Mouse (Mus musculus): ENCODE data around the gene Ift80. TPM values are rescaled to one million over a fixed set of nuclear protein-coding genes. Genes with fewer than 3 reads are reported as not detected.
"Not testable (repeated sequence)": the region's sequence is repeated elsewhere in the genome, so short reads cannot be mapped to it uniquely, and the experiment has no call there.

Ift80 gene
- polyA plus RNA-seq, 1 experiment from 2014 or later, result 12.8 TPM

GRCm38 (mm10) chr3:69026133-69026783 lies 21.9 kb upstream of the Ift80 start:
- no peak overlapping the region for H3K4me3 ChIP-seq
- no peak overlapping the region for H3K4me2 ChIP-seq
- H3K9ac ChIP-seq, result no peak overlapping the region
- no peaks in the 10 kb centered on the region for H3K27me3 ChIP-seq
- H3K36me3 ChIP-seq (ENCODE audit: poor library complexity, severe bottlenecking), result peaks cover 71% of the 10 kb centered on the region
- 98% methylated on average over 1 of the region's 1 CpGs for WGBS
- no peak for ATAC-seq
- H3K9me3 ChIP-seq (replicated peaks), result no peaks in the 10 kb centered on the region
- no peak overlapping the region for H3K27ac ChIP-seq
- H3K4me1 ChIP-seq, result no peaks in the 10 kb centered on the region

- peaks cover 61% of the 10 kb centered on the region for H3K36me3 ChIP-seq (ENCODE audit: poor library complexity, severe bottlenecking)
- H3K4me2 ChIP-seq, result no peak overlapping the region
- no peak for ATAC-seq
These were observed 16.4 kb upstream of the Ift80 start for GRCm38 (mm10) chr3:69020764-69021163.

GRCm38 (mm10) chr3:69020285-69020684 lies 15.9 kb upstream of the Ift80 start:
- no peaks in the 10 kb centered on the region for H3K27me3 ChIP-seq
- ATAC-seq, result no peak
- WGBS, result 94% methylated on average over 2 of the region's 2 CpGs
- no peak overlapping the region for H3K4me2 ChIP-seq
- H3K4me1 ChIP-seq, result no peaks in the 10 kb centered on the region
- H3K36me3 ChIP-seq (ENCODE audit: poor library complexity, severe bottlenecking), result peaks cover 58% of the 10 kb centered on the region
- no peak overlapping the region for H3K9ac ChIP-seq
- no peak overlapping the region for H3K4me3 ChIP-seq
- H3K9me3 ChIP-seq (replicated peaks), result no peaks in the 10 kb centered on the region
- H3K27ac ChIP-seq, result no peak overlapping the region

More at GRCm38 (mm10) chr3:69020764-69021163, 16.4 kb upstream of the Ift80 start:
- Histone ChIP-seq H3K9ac (no peak overlapping the region), H3K4me1 (no peaks in the 10 kb centered on the region), H3K4me3 (no peak overlapping the region), H3K27ac (no peak overlapping the region), H3K27me3 (no peaks in the 10 kb centered on the region), H3K9me3 (replicated peaks) (no peaks in the 10 kb centered on the region)

- ATAC-seq; H3K4me2 ChIP-seq; H3K4me1 ChIP-seq; H3K27ac ChIP-seq; H3K4me3 ChIP-seq; H3K9me3 ChIP-seq (replicated peaks); H3K9ac ChIP-seq; H3K27me3 ChIP-seq: not testable (repeated sequence)
- WGBS, result 99% methylated on average over 2 of the region's 2 CpGs
- H3K36me3 ChIP-seq (ENCODE audit: poor library complexity, severe bottlenecking), result peaks cover 52% of the 10 kb centered on the region
These were observed 14.3 kb upstream of the Ift80 start for GRCm38 (mm10) chr3:69018635-69019034.

- no peaks in the 10 kb centered on the region for H3K9me3 ChIP-seq (replicated peaks)
- 94% methylated on average over 3 of the region's 3 CpGs for whole genome bisulfite sequencing
These were observed 12.8 kb upstream of the Ift80 start for GRCm38 (mm10) chr3:69017181-69017580.

GRCm38 (mm10) chr3:69008873-69009272 lies 4.5 kb upstream of the Ift80 start:
- no peak overlapping the region for H3K4me2 ChIP-seq
- ATAC-seq, result no peak
- peaks cover 25% of the 10 kb centered on the region for H3K4me1 ChIP-seq
- H3K36me3 ChIP-seq (ENCODE audit: poor library complexity, severe bottlenecking), result peaks cover 6% of the 10 kb centered on the region; the same call in 1 of the 2 replicates
- 87% methylated on average over 2 of the region's 2 CpGs for WGBS
- no peaks in the 10 kb centered on the region for H3K27me3 ChIP-seq
- no peaks in the 10 kb centered on the region for H3K9me3 ChIP-seq (replicated peaks)
- no peak overlapping the region for H3K9ac ChIP-seq
- no peak overlapping the region for H3K4me3 ChIP-seq
- no peak overlapping the region for H3K27ac ChIP-seq

More at GRCm38 (mm10) chr3:69017181-69017580, 12.8 kb upstream of the Ift80 start:
- ATAC-seq, result no peak
- no peaks in the 10 kb centered on the region for H3K4me1 ChIP-seq
- no peak overlapping the region for H3K27ac ChIP-seq
- H3K9ac ChIP-seq, result no peak overlapping the region
- peaks cover 46% of the 10 kb centered on the region for H3K36me3 ChIP-seq (ENCODE audit: poor library complexity, severe bottlenecking)
- H3K4me2 ChIP-seq, result no peak overlapping the region
- H3K4me3 ChIP-seq, result no peak overlapping the region
- no peaks in the 10 kb centered on the region for H3K27me3 ChIP-seq

GRCm38 (mm10) chr3:69006246-69006760 lies 1.9 kb upstream of the Ift80 start:
- H3K9me3 ChIP-seq (replicated peaks), result no peaks in the 10 kb centered on the region
- H3K27ac ChIP-seq, result peak overlapping the region; percentile 93; the same call in 1 of the 2 replicates
- peak overlapping the region; percentile 99 for H3K4me3 ChIP-seq
- 6% methylated on average over 21 of the region's 21 CpGs for WGBS
- peak overlapping the region; percentile 94 for H3K9ac ChIP-seq
- ATAC-seq, result no peak
- H3K4me1 ChIP-seq, result peaks cover 35% of the 10 kb centered on the region
- no peaks in the 10 kb centered on the region for H3K27me3 ChIP-seq
- H3K4me2 ChIP-seq, result peak overlapping the region; percentile 84
- H3K36me3 ChIP-seq (ENCODE audit: poor library complexity, severe bottlenecking), result no peaks in the 10 kb centered on the region

- Histone ChIP-seq H3K36me3 (ENCODE audit: poor library complexity, severe bottlenecking) (no peaks in the 10 kb centered on the region), H3K9me3 (replicated peaks) (no peaks in the 10 kb centered on the region), H3K4me2 (peak overlapping the region; percentile 84), H3K27ac (peak overlapping the region; percentile 93), H3K27me3 (no peaks in the 10 kb centered on the region), H3K9ac (peak overlapping the region; percentile 94), H3K4me3 (peak overlapping the region; percentile 99), H3K4me1 (peaks cover 35% of the 10 kb centered on the region)
- WGBS, result under 1% methylated on average over 71 of the region's 72 CpGs
- ATAC-seq, result peak; percentile 62
These were observed 1.2 kb upstream of the Ift80 start for GRCm38 (mm10) chr3:69005338-69006245.

- Histone ChIP-seq H3K4me1 (peaks cover 30% of the 10 kb centered on the region), H3K9me3 (replicated peaks) (no peaks in the 10 kb centered on the region), H3K4me2 (peak overlapping the region; percentile 84), H3K27ac (peak overlapping the region; percentile 93; the same call in 1 of the 2 replicates), H3K9ac (peak overlapping the region; percentile 65), H3K4me3 (peak overlapping the region; percentile 99), H3K27me3 (no peaks in the 10 kb centered on the region), H3K36me3 (ENCODE audit: poor library complexity, severe bottlenecking) (no peaks in the 10 kb centered on the region)
- 0% methylated on average over 7 of the region's 7 CpGs for WGBS
- ATAC-seq, result peak; percentile 5
These were observed 324 bp downstream of the Ift80 start for GRCm38 (mm10) chr3:69004055-69004436.

GRCm38 (mm10) chr3:69002781-69003180 lies 1.6 kb downstream of the Ift80 start:
- no peaks in the 10 kb centered on the region for H3K27me3 ChIP-seq
- WGBS, result 92% methylated on average over 4 of the region's 4 CpGs
- no peak overlapping the region for H3K27ac ChIP-seq
- H3K4me1 ChIP-seq, result peaks cover 24% of the 10 kb centered on the region
- no peak for ATAC-seq
- H3K9me3 ChIP-seq (replicated peaks), result no peaks in the 10 kb centered on the region
- H3K4me3 ChIP-seq, result no peak overlapping the region
- H3K4me2 ChIP-seq, result no peak overlapping the region
- H3K9ac ChIP-seq, result no peak overlapping the region
- no peaks in the 10 kb centered on the region for H3K36me3 ChIP-seq (ENCODE audit: poor library complexity, severe bottlenecking)

GRCm38 (mm10) chr3:68986550-68986949 lies 17.8 kb downstream of the Ift80 start:
- H3K27me3 ChIP-seq, result no peaks in the 10 kb centered on the region
- H3K27ac ChIP-seq, result no peak overlapping the region
- ATAC-seq, result no peak
- H3K9me3 ChIP-seq (replicated peaks), result no peaks in the 10 kb centered on the region
- H3K4me3 ChIP-seq, result no peak overlapping the region
- H3K9ac ChIP-seq, result no peak overlapping the region
- no peaks in the 10 kb centered on the region for H3K4me1 ChIP-seq
- peaks cover 26% of the 10 kb centered on the region for H3K36me3 ChIP-seq (ENCODE audit: poor library complexity, severe bottlenecking)
- WGBS, result 90% methylated on average over 2 of the region's 2 CpGs
- no peak overlapping the region for H3K4me2 ChIP-seq

GRCm38 (mm10) chr3:68980898-68981297 lies 23.5 kb downstream of the Ift80 start:
- Histone ChIP-seq H3K27ac (no peak overlapping the region), H3K36me3 (ENCODE audit: poor library complexity, severe bottlenecking) (peaks cover 19% of the 10 kb centered on the region), H3K27me3 (no peaks in the 10 kb centered on the region), H3K4me3 (no peak overlapping the region), H3K4me1 (no peaks in the 10 kb centered on the region), H3K9me3 (replicated peaks) (no peaks in the 10 kb centered on the region), H3K4me2 (no peak overlapping the region), H3K9ac (no peak overlapping the region)
- 83% methylated on average over 9 of the region's 9 CpGs for WGBS
- ATAC-seq, result no peak
